Mouse (Mus musculus) hematopoietic stem cell, adult 5-6 weeks (primary cell): ENCODE results near the gene Trabd. TPM values are rescaled to one million over a fixed set of nuclear protein-coding genes. Genes with fewer than 3 reads are reported as not detected.

Experiments
- ATAC-seq, 2 experiments: fragments of 125-278 bp in 1 of 2; replicated peaks in 1 of 2; 2 replicates each; pipeline ENCODE4 v1.8.0; 2016 to 2017; ENCODE audit warnings: inconsistent platforms in 2 of 2, mild to moderate bottlenecking in 2 of 2, moderate number of reproducible peaks in 2 of 2, low read depth in 1 of 2, moderate TSS enrichment in 1 of 2; ENCODE audit not compliant: low FRiP score in 2 of 2, poor library complexity in 2 of 2, severe bottlenecking in 2 of 2, insufficient read depth in 1 of 2, low TSS enrichment in 1 of 2
- total RNA-seq: library from RNA; stranded (forward); fragments of 172-1452, 232-1000 nt; gene quantifications from 2 replicates; pipeline ENCODE4 v1.2.3, GENCODE M21; 2017

Trabd gene
- total RNA-seq, 1 experiment from 2014 or later: 22.6 TPM

DNA sequence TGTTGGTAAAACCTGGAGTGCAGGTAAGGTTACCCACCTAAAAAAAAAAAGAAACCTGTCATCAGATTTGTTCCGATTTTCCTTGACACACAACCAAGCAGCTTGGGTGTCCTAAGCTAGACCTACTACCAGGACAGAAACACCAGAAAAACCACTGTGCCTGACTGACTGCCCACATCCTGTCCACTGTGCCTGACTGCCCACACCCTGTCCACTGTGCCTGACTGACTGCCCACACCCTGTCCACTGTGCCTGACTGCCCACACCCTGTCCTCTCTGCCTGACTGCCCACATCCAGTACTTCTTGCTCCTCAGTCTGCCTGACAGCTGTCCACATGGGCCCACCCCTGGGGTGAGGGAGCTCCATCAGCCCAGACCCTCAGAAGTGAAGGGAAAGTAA lies 32.1 kb downstream of the Trabd start:
- no peak for ATAC-seq

GRCm38 (mm10) chr15:89110147-89110546 lies 35.2 kb downstream of the Trabd start:
- ATAC-seq: no peak

DNA sequence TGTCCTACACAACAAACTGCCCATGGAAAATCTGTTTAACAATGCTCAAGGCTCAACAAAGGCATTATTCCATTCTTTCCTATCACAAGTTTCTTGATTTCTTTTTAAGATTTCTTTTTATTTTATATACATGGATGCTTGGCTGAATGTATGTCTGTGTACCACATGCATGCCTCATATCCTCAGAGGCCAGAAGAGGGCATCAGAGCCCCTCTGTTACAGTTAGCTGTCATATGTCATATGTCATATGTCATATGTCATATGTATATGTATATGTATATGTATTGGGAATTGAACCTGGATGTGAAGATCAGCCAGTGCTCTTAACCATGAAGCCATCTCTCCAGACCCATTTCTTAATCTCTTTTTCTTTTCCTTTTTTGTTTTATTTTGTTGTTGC lies 43.1 kb downstream of the Trabd start:
- no peak for ATAC-seq

- peak; percentile 88 to 93 for ATAC-seq
Observed at GRCm38 (mm10) chr15:89122649-89123366, 47.9 kb downstream of the Trabd start, which contains the start of gene Tubgcp6. Tubgcp6 (minus strand) TSS chr15:89123112.

- ATAC-seq: no peak
Observed at GRCm38 (mm10) chr15:89123595-89123994, 48.7 kb downstream of the Trabd start.

DNA sequence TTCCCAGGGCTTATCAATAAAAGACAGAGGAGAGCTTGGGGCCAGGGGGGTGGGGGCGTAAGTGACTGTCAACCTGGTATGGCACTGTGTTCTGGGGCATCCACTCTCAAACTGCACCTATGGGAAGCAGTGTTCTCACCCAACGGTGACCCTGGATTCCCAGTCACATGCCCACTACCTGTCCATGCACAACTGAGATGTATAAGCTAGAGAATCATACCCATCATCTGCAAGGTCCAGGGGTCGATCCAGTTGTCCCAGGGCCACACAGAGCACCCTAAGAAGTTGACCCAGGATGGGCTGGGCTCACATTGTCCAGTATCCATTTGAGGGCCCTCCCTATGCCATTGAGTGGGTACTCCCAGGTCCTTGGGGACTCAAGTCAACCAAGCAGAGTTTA lies 49.4 kb downstream of the Trabd start:
- ATAC-seq: no peak

GRCm38 (mm10) chr15:89125351-89125750 lies 50.4 kb downstream of the Trabd start:
- no peak for ATAC-seq

DNA sequence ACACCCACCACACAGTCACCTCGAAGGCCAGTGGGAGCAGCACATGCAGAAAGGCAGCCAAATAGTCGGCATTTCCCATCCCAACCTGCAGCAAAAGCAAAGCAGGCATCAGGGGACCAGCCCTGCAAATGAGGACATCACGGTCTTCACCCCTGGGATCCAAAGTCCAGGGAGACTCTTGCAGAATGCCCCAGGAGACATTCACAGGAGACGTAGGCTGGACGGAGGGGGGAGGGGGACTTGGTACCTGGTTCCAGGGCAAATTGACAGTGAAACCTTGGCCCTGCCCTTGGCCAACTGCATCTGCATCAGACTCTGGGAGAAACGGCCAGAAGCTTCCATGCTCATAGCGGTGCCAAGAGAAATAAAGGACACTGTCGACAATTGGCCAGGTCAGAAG lies 51.7 kb downstream of the Trabd start:
- no peak for ATAC-seq

GRCm38 (mm10) chr15:89127364-89127940 lies 52.5 kb downstream of the Trabd start:
- no peak for ATAC-seq

GRCm38 (mm10) chr15:89128382-89129350 lies 53.7 kb downstream of the Trabd start, which contains the start of gene Hdac10:
Hdac10 (minus strand) TSS chr15:89128700.
- ATAC-seq: peak; percentile 55 to 73

- ATAC-seq: no peak
Observed at GRCm38 (mm10) chr15:89130245-89130644, 55.3 kb downstream of the Trabd start.

DNA sequence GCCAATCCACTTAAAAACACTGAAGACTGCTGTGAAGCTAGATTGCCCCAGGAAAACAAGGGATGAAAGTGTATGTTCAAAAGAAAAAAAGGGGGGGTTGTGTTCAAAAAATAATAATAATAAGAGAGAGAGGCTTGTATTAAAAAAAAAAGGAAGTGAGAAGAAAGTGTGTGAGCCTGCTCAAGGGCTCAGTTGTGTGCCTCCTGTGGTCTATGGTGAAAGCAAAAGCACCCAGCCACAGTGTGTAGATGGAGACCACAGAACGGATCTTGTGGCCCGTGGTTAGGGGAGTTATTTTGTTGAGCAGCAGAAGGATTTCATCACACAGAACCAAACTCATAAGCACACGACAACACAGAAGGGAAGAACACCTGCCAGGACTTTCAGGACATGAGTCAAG lies 56.4 kb downstream of the Trabd start:
- ATAC-seq: peak; percentile 85 to 87

Other genes starting within 250 kb of the Trabd start
- 11.9 and 18.3 TPM in 2 replicates for gene Pim3, start 212.9 kb upstream of the Trabd start, total RNA-seq
- not detected in 2 replicates for gene Ttll8, start 120.7 kb upstream of the Trabd start, total RNA-seq
- gene Mlc1, start 96.1 kb upstream of the Trabd start, total RNA-seq: not detected in 2 replicates
- gene Mov10l1, start 92.2 kb upstream of the Trabd start, total RNA-seq: not detected in 2 replicates
- 0.56 TPM in 1 of 2 replicates, not detected in the other for gene Panx2, start 15.4 kb upstream of the Trabd start, total RNA-seq
- 18.0 and 20.2 TPM in 2 replicates for gene Selenoo, start 14.0 kb downstream of the Trabd start, total RNA-seq
- gene Tubgcp6, start 48.0 kb downstream of the Trabd start, total RNA-seq: 18.2 and 24.1 TPM in 2 replicates
- gene Hdac10, start 53.6 kb downstream of the Trabd start, total RNA-seq: 17.0 and 22.7 TPM in 2 replicates
- gene Mapk12, start 65.6 kb downstream of the Trabd start, total RNA-seq: 5.7 and 8.7 TPM in 2 replicates
- 1.6 and 2.4 TPM in 2 replicates for gene Mapk11, start 74.5 kb downstream of the Trabd start, total RNA-seq
- 13.9 and 23.7 TPM in 2 replicates for gene Plxnb2, start 105.7 kb downstream of the Trabd start, total RNA-seq
- 3.9 and 4.8 TPM in 2 replicates for gene Dennd6b, start 121.4 kb downstream of the Trabd start, total RNA-seq
- gene Ppp6r2, start 136.4 kb downstream of the Trabd start, total RNA-seq: 29.1 and 53.6 TPM in 2 replicates
- 69.9 and 76.7 TPM in 2 replicates for gene Sbf1, start 240.2 kb downstream of the Trabd start, total RNA-seq
- gene Adm2, start 247.6 kb downstream of the Trabd start, total RNA-seq: not detected in 2 replicates